Comparison of ENCODE assay signal across 35 mouse cellular contexts in the genomic region with DNA sequence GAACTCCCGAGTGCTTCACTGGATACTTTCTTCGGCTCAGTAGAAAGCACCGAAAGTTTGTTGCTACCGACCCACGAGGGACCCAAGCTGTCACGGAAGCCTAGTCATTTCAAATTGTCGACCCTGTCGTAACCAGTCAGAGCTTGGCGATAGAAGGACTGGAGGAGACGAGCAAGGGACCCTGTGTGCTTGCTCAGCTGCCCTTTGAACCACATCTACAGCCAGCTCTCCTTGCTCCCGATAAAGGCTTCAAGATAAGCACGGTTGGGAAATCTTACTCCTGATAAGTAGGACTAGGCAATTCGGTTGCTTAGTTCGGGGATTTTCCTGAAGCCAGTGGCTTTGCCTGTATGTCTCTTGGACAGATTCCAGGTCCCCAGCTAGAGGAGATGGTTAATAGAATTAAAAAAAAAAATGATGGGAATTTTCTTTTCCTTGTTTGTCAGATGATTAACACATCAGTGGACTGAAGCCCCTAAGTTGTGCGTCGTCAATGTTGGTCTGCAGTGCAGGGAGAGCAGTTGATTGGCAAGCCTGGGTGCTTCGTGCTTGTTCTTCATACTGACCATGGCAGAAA. TPM values are rescaled to one million over a fixed set of nuclear protein-coding genes. Genes with fewer than 3 reads are reported as not detected.
DNase-seq lines count a peak whose midpoint lies in the region; ATAC-seq and TF ChIP-seq lines count a peak whose summit lies in the region.
"Had no signal": no experiment of that assay in that cellular context is flagged by ENCODE, and none has a peak within 500 bp of the region (broad histone marks: within the 10 kb centered on the region; RNA-seq: fewer than 3 reads in every experiment).

No protein-coding gene starts in this region.

- no peaks in the 10 kb centered on the region for H3K36me3 ChIP-seq in heart, embryonic 12.5 days
- H3K36me3 ChIP-seq in heart, adult 2 months (ENCODE audit: control insufficient read depth, insufficient read depth, low read length) = no peaks in the 10 kb centered on the region
- H3K36me3 ChIP-seq in megakaryocyte, embryonic 14.5 days (replicated peaks; ENCODE audit: low read length) = no peaks in the 10 kb centered on the region
- H3K36me3 ChIP-seq in embryonic facial prominence, embryonic 13.5 days = no peaks in the 10 kb centered on the region
- no peaks in the 10 kb centered on the region for H3K36me3 ChIP-seq in intestine, postnatal 0 days (ENCODE audit: control insufficient read depth, insufficient read depth)
- H3K36me3 ChIP-seq: forebrain, embryonic 10.5 days; hindbrain, embryonic 12.5 days; limb, embryonic 12.5 days had no signal

- no peaks in the 10 kb centered on the region for H3K27me3 ChIP-seq in heart, embryonic 12.5 days (replicated peaks)
- H3K27me3 ChIP-seq in heart, adult 2 months (ENCODE audit: control insufficient read depth, insufficient read depth, low read length) = no peaks in the 10 kb centered on the region
- H3K27me3 ChIP-seq in megakaryocyte, embryonic 14.5 days (replicated peaks) = peaks cover 21% of the 10 kb centered on the region
- H3K27me3 ChIP-seq in embryonic facial prominence, embryonic 13.5 days = no peaks in the 10 kb centered on the region
- no peaks in the 10 kb centered on the region for H3K27me3 ChIP-seq in intestine, postnatal 0 days (replicated peaks; ENCODE audit: control insufficient read depth, insufficient read depth, low read length)
- H3K27me3 ChIP-seq: hindbrain, embryonic 12.5 days; limb, embryonic 12.5 days had no signal

- intact Hi-C loops in heart, adult 2 months (cut with DNase I) = no loop called here
- intact Hi-C loops in gastrocnemius, postnatal 36 days (cut with DNase I) = no loop called here

- H3K79me2 ChIP-seq in heart, adult 2 months (replicated peaks; ENCODE audit: control insufficient read depth, insufficient read depth, low read length) = no peaks in the 10 kb centered on the region

- no peak overlapping the region for H3K9ac ChIP-seq in heart, embryonic 12.5 days
- no peak overlapping the region for H3K9ac ChIP-seq in heart, adult 2 months (ENCODE audit: low read depth, low read length)
- H3K9ac ChIP-seq in embryonic facial prominence, embryonic 13.5 days = no peak overlapping the region
- no peak overlapping the region for H3K9ac ChIP-seq in intestine, postnatal 0 days (ENCODE audit: low read depth, low read length)
- H3K9ac ChIP-seq: forebrain, postnatal 0 days; hindbrain, embryonic 12.5 days; limb, embryonic 12.5 days; liver, postnatal 0 days had no signal

- no peaks in the 10 kb centered on the region for H3K9me3 ChIP-seq in heart, embryonic 12.5 days (replicated peaks)
- no peaks in the 10 kb centered on the region for H3K9me3 ChIP-seq in megakaryocyte, embryonic 14.5 days
- H3K9me3 ChIP-seq in embryonic facial prominence, embryonic 13.5 days = no peaks in the 10 kb centered on the region
- H3K9me3 ChIP-seq in intestine, postnatal 0 days (ENCODE audit: control insufficient read depth) = no peaks in the 10 kb centered on the region
- H3K9me3 ChIP-seq: forebrain, embryonic 10.5 days; hindbrain, embryonic 12.5 days; limb, embryonic 12.5 days had no signal

- H3K4me1 ChIP-seq in heart, embryonic 12.5 days (replicated peaks) = peaks cover 22% of the 10 kb centered on the region
- H3K4me1 ChIP-seq in heart, adult 2 months (ENCODE audit: control insufficient read depth, insufficient read depth, low read length) = no peaks in the 10 kb centered on the region; the same call in 1 of the 2 replicates
- peaks cover 16% of the 10 kb centered on the region for H3K4me1 ChIP-seq in megakaryocyte, embryonic 14.5 days
- peaks cover 18% of the 10 kb centered on the region for H3K4me1 ChIP-seq in embryonic facial prominence, embryonic 13.5 days
- H3K4me1 ChIP-seq in intestine, postnatal 0 days (replicated peaks; ENCODE audit: control insufficient read depth, insufficient read depth, low read length) = no peaks in the 10 kb centered on the region; the same call in 1 of the 2 replicates

- WGBS in heart, embryonic 12.5 days = 29% methylated on average over 17 of the region's 17 CpGs
- 48% methylated on average over 17 of the region's 17 CpGs for WGBS in heart, adult 2 months
- WGBS in embryonic facial prominence, embryonic 13.5 days = 71% methylated on average over 17 of the region's 17 CpGs
- WGBS in intestine, postnatal 0 days = 26% methylated on average over 17 of the region's 17 CpGs

- H3K4me3 ChIP-seq in heart, embryonic 12.5 days = no peak overlapping the region
- no peak overlapping the region for H3K4me3 ChIP-seq in heart, adult 2 months
- H3K4me3 ChIP-seq in megakaryocyte, embryonic 14.5 days (replicated peaks) = peak overlapping the region; percentile 62
- no peak overlapping the region for H3K4me3 ChIP-seq in embryonic facial prominence, embryonic 13.5 days
- H3K4me3 ChIP-seq in intestine, postnatal 0 days (ENCODE audit: low read depth, low read length) = no peak overlapping the region
- H3K4me3 ChIP-seq: forebrain, embryonic 10.5 days; hindbrain, embryonic 12.5 days; limb, embryonic 12.5 days had no signal

- 0 out of 2 replicates have a peak overlapping the region, but pooled peaks have one; percentile 6 for H3K4me2 ChIP-seq in heart, embryonic 12.5 days
- no peak overlapping the region for H3K4me2 ChIP-seq in embryonic facial prominence, embryonic 13.5 days
- peak overlapping the region; percentile 24 for H3K4me2 ChIP-seq in intestine, postnatal 0 days (replicated peaks; ENCODE audit: low read depth)
- H3K4me2 ChIP-seq: hindbrain, embryonic 12.5 days; limb, embryonic 12.5 days; liver, embryonic 11.5 days; midbrain, embryonic 11.5 days had no signal

- TF ChIP-seq POLR2A in heart, adult 2 months (IDR thresholded peaks at IDR 0.05; ENCODE audit: insufficient read depth, low read depth, low read length) = no peak

- H3K27ac ChIP-seq in heart, embryonic 12.5 days (ENCODE audit: poor library complexity, severe bottlenecking) = no peak overlapping the region
- no peak overlapping the region for H3K27ac ChIP-seq in heart, adult 2 months
- H3K27ac ChIP-seq in embryonic facial prominence, embryonic 13.5 days = 0 out of 2 replicates have a peak overlapping the region, but pooled peaks have one; percentile 1
- H3K27ac ChIP-seq in intestine, postnatal 0 days (ENCODE audit: low read depth, low read length) = peak overlapping the region; percentile 50; the same call in 1 of the 2 replicates
- H3K27ac ChIP-seq: forebrain, embryonic 10.5 days; hindbrain, embryonic 12.5 days; limb, embryonic 12.5 days; macrophage had no signal

- TF ChIP-seq EP300 in heart, adult 2 months (IDR thresholded peaks at IDR 0.05; ENCODE audit: insufficient read depth, low read depth, low read length) = no peak

- DNase-seq in heart, adult 2 months = no peak
- DNase-seq in gastrocnemius, postnatal 36 days = no peak
- no peak for DNase-seq in natural killer cell, adult 2 months (ENCODE audit: low spot score in 2 of 2)
- DNase-seq: adrenal gland, adult 8-10 months; cerebellum, adult 2 months; cerebellum, postnatal 25 days; forebrain, postnatal 0 days; gastrocnemius, postnatal 14 days; heart, adult 18-20 months; kidney, adult 9 months; kidney, postnatal 25 days; layer of hippocampus, postnatal 36 days; liver, postnatal 0 days; right cerebral cortex, postnatal 25 days; thymus, adult 18-20 months; thymus, postnatal 36 days had no signal

- no peak for TF ChIP-seq CTCF in heart, adult 2 months (IDR thresholded peaks at IDR 0.05)
- no peak for TF ChIP-seq CTCF in intestine, postnatal 0 days (IDR thresholded peaks at IDR 0.05; ENCODE audit: low read depth)

- no peak for ATAC-seq in heart, embryonic 12.5 days (ENCODE audit: insufficient number of reproducible peaks, low FRiP score)
- no peak for ATAC-seq in megakaryocyte, adult 5-6 weeks (ENCODE audit: poor library complexity, severe bottlenecking)
- ATAC-seq in embryonic facial prominence, embryonic 13.5 days (ENCODE audit: insufficient number of reproducible peaks, insufficient read depth, low FRiP score, low TSS enrichment, low read depth) = no peak
- peak; percentile 65 for ATAC-seq in intestine, postnatal 0 days
- ATAC-seq: forebrain, postnatal 0 days; liver, postnatal 0 days had no signal

RNA-seq across cellular contexts. Expression of a gene that starts 21.2 kb away (rescaled TPM):
- 64.1 and 66.2 TPM in 2 replicates for polyA plus RNA-seq in heart, embryonic 12.5 days (2016; fragmentation: Nextera tagmentation; extraction: Ambion mirVana)
- total RNA-seq in heart, adult 2 months (2021) = 10 to 100 TPM; 26.9 to 27.9 TPM
- polyA plus RNA-seq in heart, adult 2 months (2012; rRNA removed) = 13.7 and 20.8 TPM in 2 replicates
- polyA plus RNA-seq in megakaryocyte, embryonic 14.5 days (2012; ENCODE audit: insufficient read depth, low replicate concordance) = 92.2 and 109 TPM in 2 replicates
- 73.3 and 84.2 TPM in 2 replicates for total RNA-seq in megakaryocyte, adult 5-6 weeks (2015)
- 96.5 and 100 TPM in 2 replicates for total RNA-seq in megakaryocyte, adult 5-6 weeks (2017)
- 80.0 and 87.4 TPM in 2 replicates for polyA plus RNA-seq in embryonic facial prominence, embryonic 13.5 days (2015; fragmentation: Nextera tagmentation; extraction: Ambion mirVana)
- polyA plus RNA-seq in intestine, postnatal 0 days (2015; fragmentation: Nextera tagmentation; extraction: Ambion mirVana) = 41.6 and 43.5 TPM in 2 replicates
- 10 to 100 TPM; 12.8 to 14.8 TPM for total RNA-seq in gastrocnemius, postnatal 36 days (2021)

RNA-seq across cellular contexts. Expression of a gene that starts 35.4 kb away (rescaled TPM):
- polyA plus RNA-seq in heart, embryonic 12.5 days (2016; fragmentation: Nextera tagmentation; extraction: Ambion mirVana) = not detected in 2 replicates
- total RNA-seq in heart, adult 2 months (2021) = not detected
- polyA plus RNA-seq in heart, adult 2 months (2012; rRNA removed) = not detected in 2 replicates
- not detected in 2 replicates for polyA plus RNA-seq in megakaryocyte, embryonic 14.5 days (2012; ENCODE audit: insufficient read depth, low replicate concordance)
- not detected in 2 replicates for total RNA-seq in megakaryocyte, adult 5-6 weeks (2015)
- total RNA-seq in megakaryocyte, adult 5-6 weeks (2017) = not detected in 2 replicates
- polyA plus RNA-seq in embryonic facial prominence, embryonic 13.5 days (2015; fragmentation: Nextera tagmentation; extraction: Ambion mirVana) = not detected in 2 replicates
- polyA plus RNA-seq in intestine, postnatal 0 days (2015; fragmentation: Nextera tagmentation; extraction: Ambion mirVana) = not detected in 2 replicates
- total RNA-seq in gastrocnemius, postnatal 36 days (2021) = not detected
- total RNA-seq: adrenal gland, adult 8-10 months; ES-E14; forebrain, postnatal 0 days; gastrocnemius, postnatal 14 days; heart, adult 18-20 months; layer of hippocampus, adult 8-10 months; layer of hippocampus, postnatal 36 days; left cerebral cortex, postnatal 14 days; midbrain, postnatal 0 days; neutrophil, adult 5-6 weeks had no signal
- polyA plus RNA-seq: cerebellum, adult 2 months; forebrain, embryonic 10.5 days; heart, postnatal 0 days; hindbrain, embryonic 12.5 days; limb, embryonic 12.5 days; liver, embryonic 11.5 days; liver, postnatal 0 days; macrophage; spleen, adult 2 months; stomach, embryonic 14.5 days had no signal

RNA-seq across cellular contexts. Expression of a gene that starts 54.7 kb away (rescaled TPM):
- polyA plus RNA-seq in heart, embryonic 12.5 days (2016; fragmentation: Nextera tagmentation; extraction: Ambion mirVana) = 23.4 and 25.0 TPM in 2 replicates
- 10 to 100 TPM; 14.2 to 17.0 TPM for total RNA-seq in heart, adult 2 months (2021)
- 13.4 and 26.0 TPM in 2 replicates for polyA plus RNA-seq in heart, adult 2 months (2012; rRNA removed)
- polyA plus RNA-seq in megakaryocyte, embryonic 14.5 days (2012; ENCODE audit: insufficient read depth, low replicate concordance) = 0.75 and 1.5 TPM in 2 replicates
- 22.9 and 25.0 TPM in 2 replicates for total RNA-seq in megakaryocyte, adult 5-6 weeks (2015)
- total RNA-seq in megakaryocyte, adult 5-6 weeks (2017) = 9.8 and 10.5 TPM in 2 replicates
- polyA plus RNA-seq in embryonic facial prominence, embryonic 13.5 days (2015; fragmentation: Nextera tagmentation; extraction: Ambion mirVana) = 20.8 and 25.8 TPM in 2 replicates
- polyA plus RNA-seq in intestine, postnatal 0 days (2015; fragmentation: Nextera tagmentation; extraction: Ambion mirVana) = 17.9 and 18.5 TPM in 2 replicates
- 1 to 10 TPM; 7.6 to 8.9 TPM for total RNA-seq in gastrocnemius, postnatal 36 days (2021)

Comparison
In these comparisons a context has a peak if more than half of its experiments do, and no peak if none do; other contexts are left out.
1. H3K27ac ChIP-seq: peak in embryonic facial prominence, embryonic 13.5 days (single experiment) and intestine, postnatal 0 days (single experiment); none in heart, embryonic 12.5 days (single experiment) and heart, adult 2 months (single experiment).